Mouse (Mus musculus) hindbrain, embryonic 12.5 days (tissue): ENCODE data around the gene Cdc27. TPM values are rescaled to one million over a fixed set of nuclear protein-coding genes. Genes with fewer than 3 reads are reported as not detected.
A peak's percentile ranks its signal among the peaks of the same experiment; 100 is the strongest.

Source experiments
- ATAC-seq: fragments of 200-750 bp; cut with Nextera tagmentation; 2 replicates; pipeline ENCODE4 v1.8.0; 2017; ENCODE audit warnings: moderate TSS enrichment; ENCODE audit not compliant: low FRiP score
- H3K27ac ChIP-seq: fragments of 300-500 bp; sonication (generic); 2 replicates; pipeline ENCODE4 v1.5.1; 2016; ENCODE audit warnings: mild to moderate bottlenecking
- H3K27me3 ChIP-seq: fragments of 300-500 bp; sonication (generic); 2 replicates; pipeline ENCODE4 v1.6.1; 2016; ENCODE audit warnings: mild to moderate bottlenecking
- H3K36me3 ChIP-seq: fragments of 300-500 bp; sonication (generic); 2 replicates; pipeline ENCODE4 v1.6.1; 2016; ENCODE audit warnings: mild to moderate bottlenecking
- H3K4me1 ChIP-seq: fragments of 300-500 bp; sonication (generic); 2 replicates; pipeline ENCODE4 v1.6.1; 2016
- H3K4me2 ChIP-seq: fragments of 300-500 bp; sonication (generic); replicated peaks from 2 replicates; pipeline ENCODE4 v1.6.1; 2016; ENCODE audit warnings: mild to moderate bottlenecking
- H3K4me3 ChIP-seq: fragments of 300-500 bp; sonication (generic); 2 replicates; pipeline ENCODE4 v1.5.1; 2016; ENCODE audit warnings: mild to moderate bottlenecking
- H3K9ac ChIP-seq: fragments of 300-500 bp; sonication (generic); 2 replicates; pipeline ENCODE4 v1.6.1; 2016; ENCODE audit warnings: mild to moderate bottlenecking, moderate library complexity
- H3K9me3 ChIP-seq: fragments of 300-500 bp; sonication (generic); replicated peaks from 2 replicates; pipeline ENCODE4 v1.6.1; 2016; ENCODE audit warnings: mild to moderate bottlenecking
- WGBS: fragments of 180-500 bp; shearing (Covaris S2); methylation state at CpG from one replicate; pipeline ENCODE4 v1.1.7; 2016; 5-methylcytosine and 5-hydroxymethylcytosine counted together
- polyA plus RNA-seq: library from polyadenylated mRNA; unstranded; fragments of >200 nt; fragmentation: Nextera tagmentation; extraction: Ambion mirVana; gene quantifications from 2 replicates; pipeline ENCODE4 v1.2.1, GENCODE M21; 2016

The Cdc27 gene
- polyA plus RNA-seq, 1 experiment from 2014 or later, result 47.6 TPM

- H3K4me1 ChIP-seq, result no peaks in the 10 kb centered on the region
- H3K4me3 ChIP-seq, result no peak overlapping the region
- no peak overlapping the region for H3K9ac ChIP-seq
- H3K36me3 ChIP-seq, result 0 out of 2 replicates have a peak, but pooled peaks cover 6% of the 10 kb centered on the region
- no peaks in the 10 kb centered on the region for H3K9me3 ChIP-seq
- ATAC-seq, result no peak
- no peak overlapping the region for H3K27ac ChIP-seq
- 95% methylated on average over 5 of the region's 5 CpGs for WGBS
- H3K4me2 ChIP-seq, result no peak overlapping the region
- H3K27me3 ChIP-seq, result no peaks in the 10 kb centered on the region
Measured at GRCm38 (mm10) chr11:104539811-104540210, 10.6 kb downstream of the Cdc27 start.

GRCm38 (mm10) chr11:104537945-104538555, 12.4 kb downstream of the Cdc27 start:
- H3K4me1 ChIP-seq, result no peaks in the 10 kb centered on the region
- peaks cover 23% of the 10 kb centered on the region for H3K36me3 ChIP-seq
- H3K27me3 ChIP-seq, result no peaks in the 10 kb centered on the region
- H3K4me3 ChIP-seq, result no peak overlapping the region
- H3K9me3 ChIP-seq, result no peaks in the 10 kb centered on the region
- H3K4me2 ChIP-seq, result no peak overlapping the region
- ATAC-seq, result no peak
- no peak overlapping the region for H3K9ac ChIP-seq
- H3K27ac ChIP-seq, result no peak overlapping the region
- WGBS, result 99% methylated on average over 2 of the region's 2 CpGs

GRCm38 (mm10) chr11:104536843-104537242, 13.6 kb downstream of the Cdc27 start:
- Histone ChIP-seq H3K27ac (no peak overlapping the region), H3K9ac (no peak overlapping the region), H3K4me1 (no peaks in the 10 kb centered on the region), H3K36me3 (peaks cover 30% of the 10 kb centered on the region), H3K9me3 (no peaks in the 10 kb centered on the region), H3K27me3 (no peaks in the 10 kb centered on the region), H3K4me3 (no peak overlapping the region), H3K4me2 (no peak overlapping the region)
- no peak for ATAC-seq
- 85% methylated on average over 2 of the region's 2 CpGs for WGBS

GRCm38 (mm10) chr11:104525935-104526334, 24.5 kb downstream of the Cdc27 start:
- Histone ChIP-seq H3K4me3 (no peak overlapping the region), H3K9me3 (no peaks in the 10 kb centered on the region), H3K27me3 (no peaks in the 10 kb centered on the region), H3K27ac (no peak overlapping the region), H3K36me3 (peaks cover 58% of the 10 kb centered on the region), H3K4me2 (no peak overlapping the region), H3K4me1 (no peaks in the 10 kb centered on the region), H3K9ac (no peak overlapping the region)
- WGBS, result 97% methylated on average over 6 of the region's 6 CpGs
- no peak for ATAC-seq

GRCm38 (mm10) chr11:104512436-104512835, 38.0 kb downstream of the Cdc27 start:
- H3K9me3 ChIP-seq, result no peaks in the 10 kb centered on the region

GRCm38 (mm10) chr11:104510606-104511005, 39.8 kb downstream of the Cdc27 start:
- Histone ChIP-seq H3K36me3 (peaks cover 82% of the 10 kb centered on the region), H3K9me3 (no peaks in the 10 kb centered on the region), H3K4me3 (no peak overlapping the region), H3K4me2 (no peak overlapping the region), H3K27ac (no peak overlapping the region), H3K9ac (no peak overlapping the region), H3K4me1 (no peaks in the 10 kb centered on the region), H3K27me3 (no peaks in the 10 kb centered on the region)
- WGBS, result 95% methylated on average over 2 of the region's 2 CpGs
- no peak for ATAC-seq

More at GRCm38 (mm10) chr11:104512436-104512835, 38.0 kb downstream of the Cdc27 start:
- Histone ChIP-seq H3K27me3 (no peaks in the 10 kb centered on the region), H3K36me3 (peaks cover 81% of the 10 kb centered on the region), H3K4me2 (no peak overlapping the region), H3K27ac (no peak overlapping the region), H3K4me1 (no peaks in the 10 kb centered on the region), H3K9ac (no peak overlapping the region), H3K4me3 (no peak overlapping the region)
- 96% methylated on average over 4 of the region's 4 CpGs for WGBS
- ATAC-seq, result no peak

- no peak overlapping the region for H3K4me2 ChIP-seq
- WGBS, result 80% methylated on average over 4 of the region's 4 CpGs
- H3K4me1 ChIP-seq, result no peaks in the 10 kb centered on the region
- H3K9ac ChIP-seq, result no peak overlapping the region
- ATAC-seq, result no peak
- H3K9me3 ChIP-seq, result no peaks in the 10 kb centered on the region
- no peak overlapping the region for H3K27ac ChIP-seq
- no peaks in the 10 kb centered on the region for H3K27me3 ChIP-seq
- peaks cover 77% of the 10 kb centered on the region for H3K36me3 ChIP-seq
- no peak overlapping the region for H3K4me3 ChIP-seq
Measured at GRCm38 (mm10) chr11:104508455-104508854, 42.0 kb downstream of the Cdc27 start.

- no peaks in the 10 kb centered on the region for H3K27me3 ChIP-seq
- no peak overlapping the region for H3K4me3 ChIP-seq
- peaks cover 10% of the 10 kb centered on the region; the same call in 1 of the 2 replicates for H3K9me3 ChIP-seq
- 83% methylated on average over 3 of the region's 3 CpGs for WGBS
- no peaks in the 10 kb centered on the region for H3K4me1 ChIP-seq
- H3K36me3 ChIP-seq, result no peaks in the 10 kb centered on the region
- no peak overlapping the region for H3K27ac ChIP-seq
- no peak for ATAC-seq
- no peak overlapping the region for H3K4me2 ChIP-seq
- H3K9ac ChIP-seq, result no peak overlapping the region
Measured at GRCm38 (mm10) chr11:104488292-104488691, 62.1 kb downstream of the Cdc27 start.

- H3K36me3 ChIP-seq, result no peaks in the 10 kb centered on the region
- no peaks in the 10 kb centered on the region for H3K27me3 ChIP-seq
- ATAC-seq, result no peak
- peaks cover 10% of the 10 kb centered on the region; the same call in 1 of the 2 replicates for H3K9me3 ChIP-seq
- no peak overlapping the region for H3K4me3 ChIP-seq
- H3K9ac ChIP-seq, result no peak overlapping the region
- H3K4me1 ChIP-seq, result no peaks in the 10 kb centered on the region
- no peak overlapping the region for H3K27ac ChIP-seq
- WGBS, result 91% methylated on average over 8 of the region's 8 CpGs
- H3K4me2 ChIP-seq, result no peak overlapping the region
Measured at GRCm38 (mm10) chr11:104481971-104482370, 68.4 kb downstream of the Cdc27 start.

GRCm38 (mm10) chr11:104479505-104479904, 70.9 kb downstream of the Cdc27 start:
- 58% methylated on average over 4 of the region's 4 CpGs for WGBS
- Histone ChIP-seq H3K4me1 (no peaks in the 10 kb centered on the region), H3K36me3 (no peaks in the 10 kb centered on the region), H3K4me3 (no peak overlapping the region), H3K9me3 (no peaks in the 10 kb centered on the region), H3K27me3 (no peaks in the 10 kb centered on the region), H3K27ac (no peak overlapping the region), H3K4me2 (no peak overlapping the region), H3K9ac (no peak overlapping the region)
- no peak for ATAC-seq

GRCm38 (mm10) chr11:104469371-104469835, 81.0 kb downstream of the Cdc27 start:
- H3K4me2 ChIP-seq, result peak overlapping the region; percentile 70
- H3K4me1 ChIP-seq, result peaks cover 15% of the 10 kb centered on the region
- no peaks in the 10 kb centered on the region for H3K9me3 ChIP-seq
- peak overlapping the region; percentile 75 for H3K27ac ChIP-seq
- no peaks in the 10 kb centered on the region for H3K27me3 ChIP-seq
- 0 out of 2 replicates have a peak, but pooled peaks cover 2% of the 10 kb centered on the region for H3K36me3 ChIP-seq
- H3K9ac ChIP-seq, result peak overlapping the region; percentile 98
- 2% methylated on average over 15 of the region's 19 CpGs for WGBS
- peak; percentile 100 for ATAC-seq
- peak overlapping the region; percentile 99 for H3K4me3 ChIP-seq

- ATAC-seq, result peak; percentile 88
- peaks cover 15% of the 10 kb centered on the region for H3K4me1 ChIP-seq
- 0 out of 2 replicates have a peak, but pooled peaks cover 2% of the 10 kb centered on the region for H3K36me3 ChIP-seq
- no peaks in the 10 kb centered on the region for H3K27me3 ChIP-seq
- H3K27ac ChIP-seq, result peak within 1 kb of the TSS; percentile 75
- peak within 1 kb of the TSS; percentile 98 for H3K9ac ChIP-seq
- no peaks in the 10 kb centered on the region for H3K9me3 ChIP-seq
- peak within 1 kb of the TSS; percentile 70 for H3K4me2 ChIP-seq
- H3K4me3 ChIP-seq, result peak within 1 kb of the TSS; percentile 99
- under 1% methylated on average over 44 of the region's 69 CpGs for WGBS
Measured at GRCm38 (mm10) chr11:104468751-104469268, 81.6 kb downstream of the Cdc27 start, which contains the start of gene Kansl1. Gene Kansl1, minus strand, starts transcription at chr11:104468861.

GRCm38 (mm10) chr11:104467698-104468097, 82.7 kb downstream of the Cdc27 start:
- no peak overlapping the region for H3K9ac ChIP-seq
- peaks cover 10% of the 10 kb centered on the region; the same call in 1 of the 2 replicates for H3K36me3 ChIP-seq
- peaks cover 15% of the 10 kb centered on the region for H3K4me1 ChIP-seq
- H3K4me2 ChIP-seq, result peak overlapping the region; percentile 24
- H3K27me3 ChIP-seq, result no peaks in the 10 kb centered on the region
- H3K27ac ChIP-seq, result no peak overlapping the region
- no peak overlapping the region for H3K4me3 ChIP-seq
- 89% methylated on average over 5 of the region's 5 CpGs for WGBS
- H3K9me3 ChIP-seq, result no peaks in the 10 kb centered on the region
- no peak for ATAC-seq
